Mouse (Mus musculus) liver, embryonic 14 days (tissue): ENCODE results near the gene Ccdc33. TPM values are rescaled to one million over a fixed set of nuclear protein-coding genes. Genes with fewer than 3 reads are reported as not detected.

ENCODE experiments used
- polyA plus RNA-seq: library from polyadenylated mRNA; depleted of rRNA; stranded (reverse); fragments of >200 nt; gene quantifications from 2 replicates; pipeline ENCODE4 v1.2.3, GENCODE M21; 2012; rRNA removed

The Ccdc33 gene
- not detected in 2 replicates for polyA plus RNA-seq

GRCm38 (mm10) chr9:58118671-58119070 is at the start of gene Ccdc33:
Gene Ccdc33, minus strand, starts transcription at chr9:58118823.

GRCm38 (mm10) chr9:58063531-58063930 is 55.1 kb downstream of the Ccdc33 start, which contains the start of gene Stra6:
Gene Stra6, plus strand, starts transcription at chr9:58063788.

GRCm38 (mm10) chr9:58005753-58006461 is 112.7 kb downstream of the Ccdc33 start, which contains the start of gene Cyp11a1:
Gene Cyp11a1, plus strand, starts transcription at chr9:58006411.

Other genes with a start within 250 kb of the Ccdc33 start
- gene Ubl7, start 207.8 kb downstream of the Ccdc33 start, polyA plus RNA-seq = 22.7 and 27.6 TPM in 2 replicates
- gene Sema7a, start 178.7 kb downstream of the Ccdc33 start, polyA plus RNA-seq = 0.10 and 0.14 TPM in 2 replicates
- gene Cyp11a1, start 112.4 kb downstream of the Ccdc33 start, polyA plus RNA-seq = 0.21 and 0.23 TPM in 2 replicates
- gene Stra6, start 55.0 kb downstream of the Ccdc33 start, polyA plus RNA-seq = 0.03 and 0.05 TPM in 2 replicates
- gene Islr, start 85.5 kb upstream of the Ccdc33 start, polyA plus RNA-seq = 2.4 and 5.0 TPM in 2 replicates
- gene Islr2, start 85.5 kb upstream of the Ccdc33 start, polyA plus RNA-seq = 0.05 and 0.16 TPM in 2 replicates
- 14.0 and 19.8 TPM in 2 replicates for gene Pml, start 131.0 kb upstream of the Ccdc33 start, polyA plus RNA-seq
- 3.2 and 3.8 TPM in 2 replicates for gene Stoml1, start 134.3 kb upstream of the Ccdc33 start, polyA plus RNA-seq
- gene Loxl1, start 194.4 kb upstream of the Ccdc33 start, polyA plus RNA-seq = 0.82 and 1.7 TPM in 2 replicates